Mouse (Mus musculus) fat pad, adult 2 months (tissue): ENCODE measurements at regions not wholly inside any gene's neighbourhood (a gene's known extent, or its start where the extent isn't known, plus 50 kb on each side); places are given as distances from the start of the nearest gene placed in this dataset.

Experiments
- DNase-seq: peaks from one replicate; pipeline ENCODE4 v3.0.0-alpha.2; 2011; ENCODE audit warnings: low read depth, low spot score; ENCODE audit errors: extremely low read depth

GRCm38 (mm10) chr7:121339942-121340341 is 51.7 kb upstream of the Hs3st2 start:
- no peak for DNase-seq
